Mouse (Mus musculus): ENCODE measurements at regions not wholly inside any gene's neighbourhood (a gene's known extent, or its start where the extent isn't known, plus 50 kb on each side); places are given as distances from the start of the nearest gene placed in this dataset.

- intact Hi-C loops (cut with DNase I) = loop anchor here (2.0 kb wide), 1 partner anchor 45 kb away; no protein-coding TSS in a partner anchor
Measured at GRCm38 (mm10) chr3:51075219-51075920, 148.9 kb upstream of the Noct start.

GRCm38 (mm10) chr3:51078459-51078858 lies 145.8 kb upstream of the Noct start:
- intact Hi-C loops (cut with DNase I) = no loop called here
- no peak for DNase-seq (ENCODE audit: low spot score)

More at GRCm38 (mm10) chr3:51075219-51075920, 148.9 kb upstream of the Noct start:
- DNase-seq (ENCODE audit: low spot score) = peak; percentile 13

GRCm38 (mm10) chr3:51080415-51080814 lies 143.8 kb upstream of the Noct start:
- DNase-seq (ENCODE audit: low spot score) = no peak
- intact Hi-C loops (cut with DNase I) = no loop called here

- no peak for DNase-seq (ENCODE audit: low spot score)
- intact Hi-C loops (cut with DNase I) = no loop called here
Measured at GRCm38 (mm10) chr3:51080855-51081254, 143.4 kb upstream of the Noct start.

GRCm38 (mm10) chr3:51082831-51083575 lies 141.2 kb upstream of the Noct start:
- intact Hi-C loops (cut with DNase I) = no loop called here
- DNase-seq (ENCODE audit: low spot score) = no peak

GRCm38 (mm10) chr3:51083583-51083982 lies 140.7 kb upstream of the Noct start:
- no peak for DNase-seq (ENCODE audit: low spot score)
- intact Hi-C loops (cut with DNase I) = no loop called here

- intact Hi-C loops (cut with DNase I) = no loop called here
Measured at GRCm38 (mm10) chr3:51086441-51086849, 137.8 kb upstream of the Noct start.

GRCm38 (mm10) chr3:51087076-51087475 lies 137.2 kb upstream of the Noct start:
- DNase-seq (ENCODE audit: low spot score) = no peak
- intact Hi-C loops (cut with DNase I) = no loop called here

More at GRCm38 (mm10) chr3:51086441-51086849, 137.8 kb upstream of the Noct start:
- no peak for DNase-seq (ENCODE audit: low spot score)

- intact Hi-C loops (cut with DNase I) = no loop called here
- DNase-seq (ENCODE audit: low spot score) = no peak
Measured at GRCm38 (mm10) chr3:51089036-51089669, 135.1 kb upstream of the Noct start.

GRCm38 (mm10) chr3:51091478-51091877 lies 132.8 kb upstream of the Noct start:
- intact Hi-C loops (cut with DNase I) = no loop called here
- peak; percentile 1 for DNase-seq (ENCODE audit: low spot score)

GRCm38 (mm10) chr3:51092079-51093028 lies 131.9 kb upstream of the Noct start:
- intact Hi-C loops (cut with DNase I) = no loop called here
- no peak for DNase-seq (ENCODE audit: low spot score)

GRCm38 (mm10) chr3:51095847-51096447 lies 128.3 kb upstream of the Noct start:
- intact Hi-C loops (cut with DNase I) = no loop called here

GRCm38 (mm10) chr3:51096545-51096944 lies 127.7 kb upstream of the Noct start:
- no peak for DNase-seq (ENCODE audit: low spot score)
- intact Hi-C loops (cut with DNase I) = no loop called here

More at GRCm38 (mm10) chr3:51095847-51096447, 128.3 kb upstream of the Noct start:
- no peak for DNase-seq (ENCODE audit: low spot score)

GRCm38 (mm10) chr3:51097362-51097761 lies 126.9 kb upstream of the Noct start:
- intact Hi-C loops (cut with DNase I) = no loop called here
- DNase-seq (ENCODE audit: low spot score) = no peak

- intact Hi-C loops (cut with DNase I) = no loop called here
- no peak for DNase-seq (ENCODE audit: low spot score)
Measured at GRCm38 (mm10) chr3:51099966-51100365, 124.3 kb upstream of the Noct start.

- intact Hi-C loops (cut with DNase I) = no loop called here
- no peak for DNase-seq (ENCODE audit: low spot score)
Measured at GRCm38 (mm10) chr3:51108639-51109202, 115.5 kb upstream of the Noct start.

GRCm38 (mm10) chr3:51111241-51111640 lies 113.0 kb upstream of the Noct start:
- intact Hi-C loops (cut with DNase I) = no loop called here
- no peak for DNase-seq (ENCODE audit: low spot score)

- DNase-seq (ENCODE audit: low spot score) = no peak
- intact Hi-C loops (cut with DNase I) = no loop called here
Measured at GRCm38 (mm10) chr3:51112351-51112750, 111.9 kb upstream of the Noct start.

- no peak for DNase-seq (ENCODE audit: low spot score)
- intact Hi-C loops (cut with DNase I) = no loop called here
Measured at GRCm38 (mm10) chr3:51115921-51116320, 108.3 kb upstream of the Noct start.
